Mouse (Mus musculus) hindbrain, postnatal 0 days (tissue): Measurements from ENCODE around the gene Zfp90. TPM values are rescaled to one million over a fixed set of nuclear protein-coding genes. Genes with fewer than 3 reads are reported as not detected.

ENCODE experiments used
- ATAC-seq: fragments of 200-750 bp; cut with Nextera tagmentation; 2 replicates; pipeline ENCODE4 v1.8.0; 2017; ENCODE audit warnings: mild to moderate bottlenecking, moderate TSS enrichment, moderate library complexity
- DNase-seq: peaks from one replicate; pipeline ENCODE4 v3.0.0-alpha.2; 2015; ENCODE audit warnings: low spot score
- H3K27ac ChIP-seq: fragments of 300-500 bp; sonication (generic); 2 replicates; pipeline ENCODE4 v1.5.1; 2014; ENCODE audit warnings: mild to moderate bottlenecking
- H3K27me3 ChIP-seq: fragments of 300-500 bp; sonication (generic); 2 replicates; pipeline ENCODE4 v1.6.1; 2014; ENCODE audit warnings: low read length, mixed read lengths; ENCODE audit not compliant: insufficient read depth
- H3K36me3 ChIP-seq: fragments of 300-500 bp; sonication (generic); 2 replicates; pipeline ENCODE4 v1.6.1; 2014; ENCODE audit warnings: low read length, mixed read lengths; ENCODE audit not compliant: insufficient read depth
- H3K4me1 ChIP-seq: fragments of 300-500 bp; sonication (generic); 2 replicates; pipeline ENCODE4 v1.6.1; 2014; ENCODE audit warnings: antibody characterized with exemption, low read length, mixed read lengths; ENCODE audit not compliant: insufficient read depth
- H3K4me2 ChIP-seq: fragments of 300-500 bp; sonication (generic); 2 replicates; pipeline ENCODE4 v1.6.1; 2014; ENCODE audit warnings: low read depth, mild to moderate bottlenecking, low read length, moderate library complexity, mixed read lengths
- H3K4me3 ChIP-seq: fragments of 300-500 bp; sonication (generic); 2 replicates; pipeline ENCODE4 v1.5.1; 2014; ENCODE audit warnings: low read length
- H3K9ac ChIP-seq: fragments of 300-500 bp; sonication (generic); replicated peaks from 2 replicates; pipeline ENCODE4 v1.6.1; 2014; ENCODE audit warnings: mild to moderate bottlenecking, low read length, moderate library complexity, mixed read lengths
- H3K9me3 ChIP-seq: fragments of 300-500 bp; sonication (generic); 2 replicates; pipeline ENCODE4 v1.6.1; 2016; ENCODE audit warnings: low read length, mixed read lengths
- CTCF ChIP-seq: IDR thresholded peaks from 2 replicates; pipeline ENCODE4 v1.5.1; 2016; ENCODE audit warnings: antibody characterized with exemption, control low read depth, low read depth
- WGBS: fragments of 180-500 bp; shearing (Covaris S2); extraction: QIAGEN DNeasy Blood & Tissue Kit; methylation state at CpG from one replicate; pipeline ENCODE4 v1.1.7; 2014; 5-methylcytosine and 5-hydroxymethylcytosine counted together
- polyA plus RNA-seq: library from polyadenylated mRNA; unstranded; fragments of >200 nt; fragmentation: Nextera tagmentation; extraction: Ambion mirVana; gene quantifications from 2 replicates; pipeline ENCODE4 v1.2.1, GENCODE M21; 2015
- total RNA-seq: library from RNA; depleted of rRNA; stranded (reverse); fragments of >200 nt; gene quantifications from 2 replicates; pipeline ENCODE4 v1.2.3, GENCODE M21; 2014; rRNA removed

The Zfp90 gene
- total and polyA plus RNA-seq, 2 experiments from 2014 or later = 22.6 to 32.2 TPM

DNA sequence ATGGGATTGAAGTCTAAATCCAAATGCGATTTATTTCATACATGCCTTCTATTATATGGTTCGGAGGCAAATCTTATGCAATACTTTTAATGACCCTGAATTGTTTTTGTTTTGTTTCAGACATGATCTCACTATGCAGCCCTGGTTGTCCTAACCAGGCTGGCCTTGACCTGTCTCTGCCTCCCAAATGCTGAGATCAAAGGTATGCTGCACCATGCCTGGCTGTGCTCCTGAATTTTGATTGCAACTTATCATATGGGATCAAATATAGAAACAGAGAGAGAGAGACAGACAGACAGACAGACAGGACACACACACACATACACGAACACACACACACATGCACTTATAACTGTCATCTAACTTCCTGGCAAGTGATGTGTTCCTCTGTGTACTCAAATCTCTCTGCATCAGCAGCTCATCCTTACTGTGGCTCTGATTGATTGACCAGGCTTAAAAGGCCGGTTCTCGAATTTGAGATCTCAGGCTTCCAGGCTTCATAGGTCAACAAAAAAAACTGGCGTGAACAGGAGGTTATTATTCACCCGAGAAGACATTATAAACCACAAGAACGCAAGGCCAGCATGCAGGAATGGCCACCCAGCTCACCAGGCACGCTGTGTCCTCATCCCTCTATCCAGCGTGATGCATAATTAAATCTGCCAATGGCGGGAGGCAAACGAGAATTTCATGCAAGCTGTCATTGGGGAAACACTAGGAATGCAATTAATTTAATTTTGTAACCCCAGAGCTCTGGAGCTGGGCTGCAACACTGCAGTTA lies 37.8 kb downstream of the Zfp90 start:
- H3K9ac ChIP-seq = no peak overlapping the region
- H3K4me2 ChIP-seq = no peak overlapping the region
- H3K4me3 ChIP-seq = no peak overlapping the region
- no peak for TF ChIP-seq CTCF
- H3K27ac ChIP-seq = no peak overlapping the region
- no peaks in the 10 kb centered on the region for H3K27me3 ChIP-seq
- no peak for ATAC-seq
- peak; percentile 23 for DNase-seq
- H3K9me3 ChIP-seq = no peaks in the 10 kb centered on the region
- H3K4me1 ChIP-seq = no peaks in the 10 kb centered on the region
- no peaks in the 10 kb centered on the region for H3K36me3 ChIP-seq
- WGBS = 52% methylated on average over 12 of the region's 12 CpGs

GRCm38 (mm10) chr8:106454036-106454435 lies 38.9 kb downstream of the Zfp90 start:
- no peak for DNase-seq
- TF ChIP-seq CTCF = no peak
- WGBS = 72% methylated on average over 11 of the region's 11 CpGs
- Histone ChIP-seq H3K36me3 (no peaks in the 10 kb centered on the region), H3K27me3 (no peaks in the 10 kb centered on the region), H3K27ac (no peak overlapping the region), H3K4me2 (no peak overlapping the region), H3K4me3 (no peak overlapping the region), H3K9ac (no peak overlapping the region), H3K9me3 (no peaks in the 10 kb centered on the region), H3K4me1 (no peaks in the 10 kb centered on the region)
- no peak for ATAC-seq

DNA sequence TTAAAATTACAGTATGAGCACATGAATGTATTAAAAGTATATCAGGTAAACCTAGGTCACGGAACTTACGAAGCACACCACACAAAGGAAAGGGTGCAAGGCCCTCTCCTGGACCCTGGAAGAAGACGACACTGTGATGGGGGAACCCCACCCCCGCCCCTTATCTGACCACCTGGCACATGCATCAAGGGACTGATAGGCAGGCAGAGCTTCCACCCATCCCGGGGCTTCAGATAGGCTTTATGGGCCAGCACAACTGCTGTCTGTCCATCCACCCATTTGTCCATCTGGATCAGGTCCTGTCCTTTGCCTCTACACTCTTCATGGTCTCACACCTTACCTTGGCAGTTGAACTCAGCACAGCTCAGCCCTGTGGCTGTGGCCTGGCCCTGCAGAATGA lies 47.0 kb downstream of the Zfp90 start:
- H3K9me3 ChIP-seq = no peaks in the 10 kb centered on the region
- no peak overlapping the region for H3K4me2 ChIP-seq
- no peak for TF ChIP-seq CTCF
- H3K27ac ChIP-seq = no peak overlapping the region
- ATAC-seq (no peak), DNase-seq (no peak)
- H3K4me3 ChIP-seq = no peak overlapping the region
- no peaks in the 10 kb centered on the region for H3K36me3 ChIP-seq
- WGBS = 86% methylated on average over 5 of the region's 5 CpGs
- H3K27me3 ChIP-seq = no peaks in the 10 kb centered on the region
- H3K9ac ChIP-seq = no peak overlapping the region
- no peaks in the 10 kb centered on the region for H3K4me1 ChIP-seq

- no peaks in the 10 kb centered on the region for H3K36me3 ChIP-seq
- H3K4me2 ChIP-seq = no peak overlapping the region
- H3K9ac ChIP-seq = no peak overlapping the region
- no peak for ATAC-seq
- no peak for TF ChIP-seq CTCF
- H3K9me3 ChIP-seq = no peaks in the 10 kb centered on the region
- H3K4me1 ChIP-seq = no peaks in the 10 kb centered on the region
- H3K27me3 ChIP-seq = no peaks in the 10 kb centered on the region
- 71% methylated on average over 6 of the region's 6 CpGs for WGBS
- H3K27ac ChIP-seq = no peak overlapping the region
- H3K4me3 ChIP-seq = no peak overlapping the region
- DNase-seq = no peak
Measured at GRCm38 (mm10) chr8:106463795-106464194, 48.7 kb downstream of the Zfp90 start.

- no peak for ATAC-seq
- no peak overlapping the region for H3K4me2 ChIP-seq
Measured at GRCm38 (mm10) chr8:106469485-106469884, 54.4 kb downstream of the Zfp90 start.

DNA sequence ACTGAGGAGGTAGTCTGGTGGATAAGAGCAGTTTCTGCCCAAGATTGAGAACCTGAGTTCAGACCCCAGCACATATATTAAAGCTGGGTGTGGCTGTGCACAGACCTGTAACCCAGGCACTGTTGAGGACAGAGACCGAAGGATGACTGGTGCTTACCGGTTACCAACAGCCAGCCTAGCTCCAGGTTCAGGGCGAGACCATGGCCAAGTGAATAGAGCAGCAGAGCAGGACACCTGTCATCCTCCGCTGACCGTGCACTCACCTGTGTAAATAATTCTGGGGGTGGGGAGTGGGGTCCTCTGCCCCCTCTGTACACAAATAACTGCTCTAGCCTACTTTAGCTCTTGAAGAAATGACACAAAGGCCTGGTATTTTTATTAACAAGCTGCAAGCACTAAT lies 58.9 kb downstream of the Zfp90 start:
- Histone ChIP-seq H3K4me2 (no peak overlapping the region), H3K27me3 (no peaks in the 10 kb centered on the region), H3K27ac (no peak overlapping the region), H3K9ac (no peak overlapping the region), H3K4me3 (no peak overlapping the region), H3K36me3 (no peaks in the 10 kb centered on the region), H3K9me3 (no peaks in the 10 kb centered on the region), H3K4me1 (no peaks in the 10 kb centered on the region)
- ATAC-seq (no peak), DNase-seq (no peak)
- no peak for TF ChIP-seq CTCF
- WGBS = 92% methylated on average over 5 of the region's 5 CpGs

More at GRCm38 (mm10) chr8:106469485-106469884, 54.4 kb downstream of the Zfp90 start:
- no peak for DNase-seq
- Histone ChIP-seq H3K4me1 (no peaks in the 10 kb centered on the region), H3K4me3 (no peak overlapping the region), H3K27ac (no peak overlapping the region), H3K9me3 (no peaks in the 10 kb centered on the region), H3K36me3 (no peaks in the 10 kb centered on the region), H3K9ac (no peak overlapping the region), H3K27me3 (no peaks in the 10 kb centered on the region)
- TF ChIP-seq CTCF = no peak
- 67% methylated on average over 7 of the region's 7 CpGs for WGBS

Other genes starting within 250 kb of the Zfp90 start
- gene Slc7a6, start 246.5 kb upstream of the Zfp90 start, total RNA-seq = 35.2 and 39.1 TPM in 2 replicates
- gene Slc7a6, start 246.5 kb upstream of the Zfp90 start, polyA plus RNA-seq = 49.9 and 53.2 TPM in 2 replicates
- gene Slc7a6os, start 204.4 kb upstream of the Zfp90 start, total RNA-seq = 56.7 and 67.6 TPM in 2 replicates
- 36.1 and 37.4 TPM in 2 replicates for gene Slc7a6os, start 204.4 kb upstream of the Zfp90 start, polyA plus RNA-seq
- gene Prmt7, start 204.4 kb upstream of the Zfp90 start, total RNA-seq = 60.1 and 71.3 TPM in 2 replicates
- 47.2 and 50.9 TPM in 2 replicates for gene Prmt7, start 204.4 kb upstream of the Zfp90 start, polyA plus RNA-seq
- 88.3 and 96.1 TPM in 2 replicates for gene Smpd3, start 77.3 kb upstream of the Zfp90 start, total RNA-seq
- 51.6 and 58.2 TPM in 2 replicates for gene Smpd3, start 77.3 kb upstream of the Zfp90 start, polyA plus RNA-seq
- not detected in 2 replicates for gene 6030452D12Rik, start 85.2 kb downstream of the Zfp90 start, total RNA-seq
- gene 6030452D12Rik, start 85.2 kb downstream of the Zfp90 start, polyA plus RNA-seq = not detected in 2 replicates
- gene Cdh3, start 95.6 kb downstream of the Zfp90 start, total RNA-seq = 6.7 and 7.0 TPM in 2 replicates
- 3.6 and 4.9 TPM in 2 replicates for gene Cdh3, start 95.6 kb downstream of the Zfp90 start, polyA plus RNA-seq
- gene Gm10073, start 158.1 kb downstream of the Zfp90 start, total RNA-seq = 59.5 and 82.5 TPM in 2 replicates
- 4.2 and 6.1 TPM in 2 replicates for gene Gm10073, start 158.1 kb downstream of the Zfp90 start, polyA plus RNA-seq
- 5.6 and 6.7 TPM in 2 replicates for gene Cdh1, start 188.0 kb downstream of the Zfp90 start, total RNA-seq
- 6.6 and 6.7 TPM in 2 replicates for gene Cdh1, start 188.0 kb downstream of the Zfp90 start, polyA plus RNA-seq